Mouse (Mus musculus) heart, postnatal 0 days (tissue): ENCODE measurements around the gene Npcd.

Experiments
- CTCF ChIP-seq: IDR thresholded peaks from 2 replicates; pipeline ENCODE4 v1.5.1; 2016; ENCODE audit warnings: antibody characterized with exemption, control low read depth, low read depth
- EP300 ChIP-seq: IDR thresholded peaks from 2 replicates; pipeline ENCODE4 v1.6.1; 2016; ENCODE audit warnings: antibody characterized with exemption, low read depth

GRCm38 (mm10) chr15:79858979-79859378 is 24.9 kb upstream of the Npcd start:
- TF ChIP-seq CTCF (no peak), EP300 (no peak)
